Mouse (Mus musculus): ENCODE measurements around the gene Pigz. TPM values are rescaled to one million over a fixed set of nuclear protein-coding genes. Genes with fewer than 3 reads are reported as not detected.
A peak's percentile ranks its signal among the peaks of the same experiment; 100 is the strongest.
"Not testable (repeated sequence)": the region's sequence is repeated elsewhere in the genome, so short reads cannot be mapped to it uniquely, and the experiment has no call there.

Pigz gene
- polyA plus RNA-seq, 1 experiment from 2014 or later, result 2.8 TPM

DNA sequence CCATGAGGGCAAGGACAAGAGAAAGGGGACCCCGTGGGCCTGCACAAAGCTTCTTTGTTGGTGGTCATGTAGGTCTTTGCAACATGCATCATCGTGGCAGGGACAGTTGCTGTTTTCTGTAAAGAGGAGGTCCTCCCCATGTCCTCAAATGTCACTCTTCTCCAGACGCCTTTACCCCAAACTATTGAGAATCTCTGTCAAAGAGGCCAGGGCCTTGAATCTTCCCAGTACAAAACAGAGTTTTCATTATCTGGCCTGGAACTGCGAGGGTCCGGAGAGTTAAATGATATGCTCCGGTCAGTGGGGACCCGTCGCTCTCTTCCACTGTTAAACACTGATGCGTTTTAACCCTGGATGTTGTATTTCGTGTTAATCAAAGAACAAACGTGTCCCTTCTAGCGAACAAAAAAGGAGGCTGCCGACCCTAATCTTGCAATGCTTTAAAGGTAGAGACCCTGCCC is 929 bp downstream of the Pigz start:
- Histone ChIP-seq H3K4me3 (peak overlapping the region; percentile 45), H3K36me3 (no peaks in the 10 kb centered on the region), H3K27me3 (peaks cover 35% of the 10 kb centered on the region), H3K9me3 (replicated peaks) (no peaks in the 10 kb centered on the region), H3K9ac (peak overlapping the region; percentile 58), H3K4me2 (replicated peaks) (peak overlapping the region; percentile 78), H3K4me1 (peaks cover 33% of the 10 kb centered on the region), H3K27ac (peak overlapping the region; percentile 92)
- no peak for ATAC-seq (ENCODE audit: low FRiP score)
- WGBS, result 13% methylated on average over 13 of the region's 13 CpGs

DNA sequence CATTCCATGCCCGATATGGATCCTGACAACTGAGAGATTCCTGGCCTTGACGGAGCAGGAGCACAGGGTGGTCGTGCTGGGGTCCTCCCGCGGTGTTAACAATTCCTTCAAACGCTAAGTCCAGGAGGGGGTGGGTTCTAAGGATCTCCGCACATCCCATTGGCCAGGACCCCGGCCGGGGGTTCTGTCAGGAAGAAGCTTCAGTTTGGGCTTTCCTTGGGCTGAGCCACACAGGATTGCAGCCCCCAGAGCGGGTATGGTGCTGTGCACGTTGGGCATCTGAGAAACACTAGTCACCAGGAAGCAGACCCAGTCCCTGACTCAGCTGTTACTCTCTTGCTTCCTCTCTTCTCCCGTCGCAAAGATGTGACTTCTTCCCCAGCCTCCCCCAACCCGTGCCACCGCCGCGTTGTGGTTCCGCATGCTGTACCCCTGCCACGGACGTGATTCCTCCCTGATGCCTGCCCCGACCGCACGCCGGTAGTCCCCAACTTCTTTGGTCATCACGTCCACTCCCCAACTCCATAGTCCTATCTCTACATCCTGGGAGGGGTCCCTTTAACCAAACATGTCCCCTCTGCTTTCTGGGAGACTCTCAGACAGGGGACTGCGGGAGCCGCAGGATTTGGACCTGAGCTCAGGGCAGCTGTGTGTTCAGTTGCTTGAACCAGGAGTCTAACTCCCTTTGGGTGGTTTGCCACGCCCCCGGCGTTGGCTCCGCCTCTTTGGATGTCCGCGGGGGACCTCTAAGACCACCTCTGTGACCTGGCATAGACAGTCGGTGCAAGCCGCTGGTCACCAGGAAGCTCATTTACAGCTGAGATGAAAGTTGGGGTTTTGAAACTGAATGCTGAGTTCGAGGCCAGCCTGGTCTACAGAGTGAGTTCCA is 1.7 kb downstream of the Pigz start:
- no peaks in the 10 kb centered on the region for H3K9me3 ChIP-seq (replicated peaks)
- peak overlapping the region; percentile 78 for H3K4me2 ChIP-seq (replicated peaks)
- peaks cover 35% of the 10 kb centered on the region for H3K27me3 ChIP-seq
- peaks cover 33% of the 10 kb centered on the region for H3K4me1 ChIP-seq
- H3K27ac ChIP-seq, result peak overlapping the region; percentile 92
- no peak for ATAC-seq (ENCODE audit: low FRiP score)
- H3K9ac ChIP-seq, result peak overlapping the region; percentile 58
- peak overlapping the region; percentile 30 for H3K4me3 ChIP-seq
- WGBS, result 3% methylated on average over 36 of the region's 36 CpGs
- H3K36me3 ChIP-seq, result no peaks in the 10 kb centered on the region

DNA sequence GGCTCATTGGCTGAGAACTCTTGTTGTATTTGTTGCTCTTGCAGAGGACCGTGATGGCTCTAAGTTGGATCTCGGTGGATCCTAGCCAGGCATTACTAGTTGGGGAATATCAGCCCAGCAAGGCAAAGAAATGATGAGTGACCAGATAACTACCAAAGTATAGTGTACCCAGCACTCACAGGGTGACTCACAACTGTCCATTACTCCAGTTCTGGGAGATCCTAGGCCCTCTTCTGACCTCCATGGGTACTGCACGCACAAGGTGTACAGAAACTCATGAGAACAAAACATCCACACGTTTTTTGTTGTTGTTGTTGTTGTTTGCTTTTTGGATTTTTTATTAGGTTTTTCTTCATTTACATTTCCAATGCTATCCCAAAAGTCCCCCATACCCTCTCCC is 2.9 kb downstream of the Pigz start:
- Histone ChIP-seq H3K36me3 (no peaks in the 10 kb centered on the region), H3K27me3 (peaks cover 33% of the 10 kb centered on the region), H3K4me2 (replicated peaks) (no peak overlapping the region), H3K4me1 (peaks cover 31% of the 10 kb centered on the region), H3K9me3 (replicated peaks) (no peaks in the 10 kb centered on the region), H3K9ac (no peak overlapping the region), H3K27ac (no peak overlapping the region), H3K4me3 (no peak overlapping the region)
- ATAC-seq (ENCODE audit: low FRiP score), result no peak
- 88% methylated on average over 4 of the region's 4 CpGs for WGBS

DNA sequence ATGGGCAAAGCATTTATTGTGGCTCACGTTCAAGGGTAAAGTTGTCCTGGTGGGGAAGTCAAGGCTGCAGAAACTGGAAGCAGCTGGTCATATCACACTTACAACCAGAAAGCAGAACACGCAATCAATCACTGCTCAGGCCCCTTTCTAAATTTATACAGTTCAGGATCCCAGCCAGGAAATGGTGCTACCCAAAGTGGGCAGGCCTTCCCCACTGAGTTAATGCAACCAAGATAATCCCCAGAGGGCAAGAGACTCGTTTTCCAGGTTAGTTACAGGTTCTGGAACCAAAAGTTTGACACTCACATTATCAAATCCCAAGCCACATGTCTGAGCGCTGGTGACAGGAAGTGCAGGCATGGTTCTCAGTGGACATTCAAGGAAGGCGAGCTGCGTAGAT is 5.2 kb downstream of the Pigz start:
- H3K4me2 ChIP-seq (replicated peaks), result no peak overlapping the region
- no peak for ATAC-seq (ENCODE audit: low FRiP score)
- WGBS, result 75% methylated on average over 6 of the region's 6 CpGs

DNA sequence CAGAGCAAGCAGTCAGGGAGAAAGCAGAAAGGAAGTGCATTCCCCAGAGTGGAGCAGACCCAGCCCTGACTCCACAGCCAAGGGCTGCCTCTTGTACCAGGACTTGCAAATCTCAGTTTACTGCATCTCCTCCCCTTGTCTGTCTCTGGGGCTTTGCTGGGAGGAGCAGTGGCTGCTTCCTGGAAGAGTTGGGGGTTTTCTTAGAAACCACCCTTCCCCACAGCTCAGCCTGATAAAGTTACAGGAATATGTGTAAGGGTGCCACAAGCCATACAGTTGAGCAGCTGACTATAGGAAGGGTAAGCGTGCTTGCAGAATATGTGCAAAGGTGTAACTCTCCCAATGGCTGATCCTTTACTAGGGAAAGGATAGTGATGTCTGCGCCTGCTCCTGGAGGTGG is 6.9 kb downstream of the Pigz start:
- Histone ChIP-seq H3K27me3 (peaks cover 14% of the 10 kb centered on the region; the same call in 1 of the 2 replicates), H3K4me1 (peaks cover 16% of the 10 kb centered on the region), H3K4me2 (replicated peaks) (no peak overlapping the region), H3K27ac (no peak overlapping the region), H3K4me3 (no peak overlapping the region), H3K9me3 (replicated peaks) (no peaks in the 10 kb centered on the region), H3K9ac (0 out of 2 replicates have a peak overlapping the region, but pooled peaks have one; percentile 4), H3K36me3 (peaks cover 13% of the 10 kb centered on the region; the same call in 1 of the 2 replicates)
- ATAC-seq (ENCODE audit: low FRiP score), result no peak
- WGBS, result 68% methylated on average over 2 of the region's 2 CpGs

More for the DNA sequence above, 5.2 kb downstream of the Pigz start:
- Histone ChIP-seq H3K9me3 (replicated peaks) (no peaks in the 10 kb centered on the region), H3K27ac (no peak overlapping the region), H3K4me3 (no peak overlapping the region), H3K9ac (no peak overlapping the region), H3K27me3 (peaks cover 28% of the 10 kb centered on the region), H3K36me3 (no peaks in the 10 kb centered on the region), H3K4me1 (peaks cover 20% of the 10 kb centered on the region)

DNA sequence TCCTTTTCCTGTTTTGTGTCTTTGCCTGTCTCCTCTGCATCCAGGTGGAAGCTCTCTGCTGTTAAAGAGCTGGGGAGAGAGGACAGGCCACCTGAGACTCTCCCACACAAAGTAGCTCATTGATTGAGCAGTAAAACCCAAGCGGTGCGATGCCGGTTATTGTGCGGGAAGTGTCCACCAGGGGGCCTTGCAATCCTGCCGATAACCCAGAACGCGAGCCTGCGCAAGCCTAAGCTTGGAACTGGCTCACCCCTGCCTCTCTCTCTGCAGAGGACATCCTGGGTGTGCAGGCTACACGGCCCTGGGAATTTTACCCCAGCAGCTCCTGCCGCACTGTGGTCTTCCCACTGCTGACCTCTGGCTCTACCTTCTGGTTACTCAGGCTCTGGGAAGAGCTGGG is 10.3 kb downstream of the Pigz start:
- Histone ChIP-seq H3K9ac (no peak overlapping the region), H3K4me3 (no peak overlapping the region), H3K36me3 (peaks cover 13% of the 10 kb centered on the region; the same call in 1 of the 2 replicates), H3K4me2 (replicated peaks) (0 out of 2 replicates have a peak overlapping the region, but pooled peaks have one; percentile 16), H3K27ac (0 out of 2 replicates have a peak overlapping the region, but pooled peaks have one; percentile 45), H3K4me1 (peaks cover 37% of the 10 kb centered on the region), H3K27me3 (no peaks in the 10 kb centered on the region), H3K9me3 (replicated peaks) (no peaks in the 10 kb centered on the region)
- peak; percentile 18; the same call in 1 of the 2 replicates for ATAC-seq (ENCODE audit: low FRiP score)
- WGBS, result 4% methylated on average over 10 of the region's 10 CpGs

DNA sequence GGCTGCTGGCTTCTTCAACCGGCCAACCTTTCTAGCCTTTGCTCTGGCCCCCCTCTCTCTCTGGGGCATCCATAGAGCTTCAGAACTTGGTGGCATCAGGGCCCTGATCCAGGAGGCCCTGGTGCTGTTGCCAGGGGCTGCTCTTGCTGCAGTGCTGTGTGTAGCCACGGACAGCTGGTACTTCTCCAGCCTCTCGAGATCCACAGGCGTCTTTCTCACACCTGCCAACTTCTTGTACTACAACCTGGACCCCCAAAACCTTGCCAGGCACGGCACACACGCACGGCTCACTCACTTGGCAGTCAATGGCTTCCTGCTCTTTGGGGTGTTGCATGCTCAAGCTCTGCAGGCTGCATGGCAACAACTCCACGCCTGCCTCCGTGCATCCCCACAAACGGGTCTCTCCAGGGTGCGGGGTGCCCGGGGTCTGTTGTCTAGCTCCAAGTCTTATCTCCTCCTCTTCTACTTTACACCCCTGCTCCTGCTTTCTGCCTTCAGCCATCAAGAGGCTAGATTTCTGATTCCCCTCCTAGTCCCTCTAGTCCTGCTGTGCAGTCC is 11.1 kb downstream of the Pigz start:
- Histone ChIP-seq H3K4me3 (no peak overlapping the region), H3K9ac (no peak overlapping the region), H3K36me3 (peaks cover 13% of the 10 kb centered on the region; the same call in 1 of the 2 replicates), H3K27ac (no peak overlapping the region), H3K4me1 (peaks cover 44% of the 10 kb centered on the region), H3K27me3 (no peaks in the 10 kb centered on the region), H3K9me3 (replicated peaks) (no peaks in the 10 kb centered on the region), H3K4me2 (replicated peaks) (no peak overlapping the region)
- 92% methylated on average over 12 of the region's 12 CpGs for WGBS
- no peak for ATAC-seq (ENCODE audit: low FRiP score)

DNA sequence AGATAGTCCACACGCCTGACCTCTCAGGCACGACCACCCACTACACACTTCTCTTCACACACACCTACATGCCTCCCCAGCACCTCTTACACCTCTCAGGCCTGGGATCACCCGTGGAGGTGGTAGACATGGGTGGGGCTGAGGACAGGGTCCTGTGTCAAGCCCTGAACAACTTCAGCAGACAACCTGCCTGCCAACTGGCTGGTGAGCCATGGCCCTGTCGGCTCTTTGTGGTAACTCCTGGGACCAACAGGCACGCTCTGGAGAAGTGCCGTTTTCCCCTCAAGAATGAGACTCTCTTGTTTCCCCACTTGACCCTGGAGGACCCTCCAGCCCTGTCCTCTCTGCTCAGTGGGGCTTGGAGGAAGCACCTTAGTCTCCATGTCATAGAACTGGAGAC is 11.7 kb downstream of the Pigz start:
- WGBS, result 90% methylated on average over 6 of the region's 6 CpGs

DNA sequence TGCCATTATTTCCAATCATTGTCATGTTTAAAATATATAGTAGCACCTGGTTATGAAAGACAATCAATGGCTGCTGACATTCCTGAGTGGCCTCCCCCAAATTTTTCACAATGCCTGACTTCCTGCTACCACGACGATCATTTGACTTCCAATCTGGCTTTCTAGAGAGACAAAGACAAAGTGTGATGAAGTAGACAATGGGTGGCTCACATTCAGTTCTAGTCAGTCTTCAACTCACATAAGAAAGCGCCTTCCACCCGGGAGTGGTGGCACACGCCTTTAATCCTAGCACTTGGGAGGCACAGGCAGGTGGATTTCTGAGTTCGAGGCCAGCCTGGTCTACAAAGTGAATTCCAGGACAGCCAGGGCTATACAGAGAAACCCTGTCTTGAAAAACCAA is 12.3 kb downstream of the Pigz start:
- H3K4me2 ChIP-seq (replicated peaks), result peak overlapping the region; percentile 84
- H3K27ac ChIP-seq; H3K9me3 ChIP-seq (replicated peaks); H3K9ac ChIP-seq; ATAC-seq (ENCODE audit: low FRiP score); H3K27me3 ChIP-seq; H3K4me3 ChIP-seq: not testable (repeated sequence)
- H3K36me3 ChIP-seq, result peaks cover 14% of the 10 kb centered on the region; the same call in 1 of the 2 replicates
- H3K4me1 ChIP-seq, result peaks cover 44% of the 10 kb centered on the region
- 92% methylated on average over 6 of the region's 6 CpGs for WGBS

More for the DNA sequence above, 11.7 kb downstream of the Pigz start:
- Histone ChIP-seq H3K27ac (no peak overlapping the region), H3K27me3 (no peaks in the 10 kb centered on the region), H3K4me1 (peaks cover 44% of the 10 kb centered on the region), H3K4me3 (no peak overlapping the region), H3K9ac (no peak overlapping the region), H3K36me3 (peaks cover 13% of the 10 kb centered on the region; the same call in 1 of the 2 replicates), H3K4me2 (replicated peaks) (no peak overlapping the region), H3K9me3 (replicated peaks) (no peaks in the 10 kb centered on the region)
- ATAC-seq (ENCODE audit: low FRiP score), result no peak

DNA sequence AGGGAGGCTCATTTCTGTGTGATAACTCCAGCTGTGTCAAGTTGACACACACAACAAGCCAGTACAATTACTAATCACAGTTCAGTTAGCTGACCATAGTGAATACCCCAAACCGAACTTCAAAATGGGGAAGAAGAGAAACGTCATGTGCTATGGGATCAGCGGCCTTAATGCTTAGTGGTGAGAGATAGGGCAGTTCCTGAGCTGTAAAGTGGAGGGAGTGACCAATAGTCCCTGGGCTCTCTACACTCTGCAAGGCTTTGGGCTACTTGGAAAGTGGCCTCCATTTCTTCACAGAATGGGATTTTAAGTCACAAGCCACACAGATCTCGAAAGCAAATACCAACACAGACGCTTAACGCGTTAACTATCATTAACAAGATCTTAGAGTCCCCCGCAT is 13.7 kb downstream of the Pigz start:
- Histone ChIP-seq H3K9me3 (replicated peaks) (no peaks in the 10 kb centered on the region), H3K27me3 (no peaks in the 10 kb centered on the region), H3K27ac (no peak overlapping the region), H3K4me3 (peak overlapping the region; percentile 88), H3K4me1 (peaks cover 44% of the 10 kb centered on the region), H3K9ac (peak overlapping the region; percentile 92), H3K4me2 (replicated peaks) (peak overlapping the region; percentile 84), H3K36me3 (peaks cover 23% of the 10 kb centered on the region; the same call in 1 of the 2 replicates)
- WGBS, result 39% methylated on average over 8 of the region's 8 CpGs
- ATAC-seq (ENCODE audit: low FRiP score), result no peak

DNA sequence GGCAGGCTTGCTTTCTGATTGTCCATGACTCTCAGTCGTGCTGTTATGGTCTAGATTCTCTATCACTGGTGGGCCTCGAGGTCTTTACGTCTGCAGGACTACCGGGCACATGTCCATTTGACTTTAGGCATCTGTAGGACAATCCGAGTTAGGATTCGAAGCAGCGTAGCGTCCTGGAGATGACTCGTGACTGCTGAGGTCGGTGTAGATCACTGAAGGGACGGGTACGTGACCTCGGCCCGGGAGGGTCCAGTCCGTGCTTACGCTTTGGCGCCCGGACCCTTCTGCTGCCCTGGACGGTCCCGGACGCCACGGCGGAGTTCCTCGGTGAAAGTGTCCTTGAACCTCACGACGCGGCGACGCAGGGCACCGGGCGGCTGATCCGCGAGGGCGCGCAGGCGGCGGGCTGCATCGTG is 14.3 kb downstream of the Pigz start:
- H3K9me3 ChIP-seq (replicated peaks), result no peaks in the 10 kb centered on the region
- H3K9ac ChIP-seq, result peak overlapping the region; percentile 92
- peak overlapping the region; percentile 84 for H3K4me2 ChIP-seq (replicated peaks)
- H3K27ac ChIP-seq, result peak overlapping the region; percentile 93
- peak overlapping the region; percentile 88 for H3K4me3 ChIP-seq
- H3K36me3 ChIP-seq, result peaks cover 23% of the 10 kb centered on the region; the same call in 1 of the 2 replicates
- peak; percentile 76; the same call in 1 of the 2 replicates for ATAC-seq (ENCODE audit: low FRiP score)
- H3K27me3 ChIP-seq, result no peaks in the 10 kb centered on the region
- WGBS, result 2% methylated on average over 38 of the region's 38 CpGs
- H3K4me1 ChIP-seq, result peaks cover 44% of the 10 kb centered on the region

DNA sequence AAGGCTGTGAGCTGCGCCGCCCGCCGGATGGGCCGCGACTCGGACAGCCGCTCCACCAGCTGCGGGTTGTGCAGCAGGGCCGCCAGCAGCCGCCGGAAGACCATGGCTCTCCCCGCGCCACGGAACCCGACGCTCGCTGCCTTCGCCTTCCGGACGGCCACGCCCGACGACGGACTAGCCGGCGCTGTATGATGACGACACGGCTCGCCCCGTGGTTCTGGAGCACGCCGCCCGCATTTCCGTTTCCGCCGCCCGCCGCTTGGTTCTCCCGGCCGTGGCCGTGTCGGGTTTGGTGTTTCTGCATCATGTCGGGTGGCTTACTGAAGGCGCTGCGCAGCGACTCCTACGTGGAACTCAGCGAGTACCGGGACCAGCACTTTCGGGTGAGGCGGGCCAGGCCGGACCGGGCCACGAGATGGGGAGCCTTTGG is 14.7 kb downstream of the Pigz start, which contains the start of the genes 0610012G03Rik and Ncbp2:
0610012G03Rik (minus strand) TSS at position 150 of the 430 bp plus-strand sequence.
Ncbp2 (plus strand) TSS at position 169 of the 430 bp plus-strand sequence.
- Histone ChIP-seq H3K27ac (peak within 1 kb of the TSS; percentile 93), H3K4me3 (peak within 1 kb of the TSS; percentile 88), H3K4me2 (replicated peaks) (peak within 1 kb of the TSS; percentile 84), H3K27me3 (no peaks in the 10 kb centered on the region), H3K9ac (peak within 1 kb of the TSS; percentile 92), H3K36me3 (peaks cover 23% of the 10 kb centered on the region; the same call in 1 of the 2 replicates), H3K4me1 (peaks cover 44% of the 10 kb centered on the region), H3K9me3 (replicated peaks) (no peaks in the 10 kb centered on the region)
- under 1% methylated on average over 53 of the region's 55 CpGs for WGBS
- ATAC-seq (ENCODE audit: low FRiP score), result peak; percentile 85
